Mouse (Mus musculus) liver, embryonic 16.5 days (tissue): ENCODE data around the gene Meox1. TPM values are rescaled to one million over a fixed set of nuclear protein-coding genes. Genes with fewer than 3 reads are reported as not detected.

Experiments
- ATAC-seq: fragments of 200-750 bp; cut with Nextera tagmentation; 2 replicates; pipeline ENCODE4 v1.8.0; 2017; ENCODE audit warnings: low read depth, mild to moderate bottlenecking, moderate number of reproducible peaks, moderate library complexity
- H3K27ac ChIP-seq: fragments of 300-500 bp; sonication (generic); 2 replicates; pipeline ENCODE4 v1.5.1; 2014; ENCODE audit warnings: mild to moderate bottlenecking, low read length
- H3K27me3 ChIP-seq: fragments of 300-500 bp; sonication (generic); 2 replicates; pipeline ENCODE4 v1.6.1; 2014; ENCODE audit warnings: low read depth, low read length, mixed read lengths; ENCODE audit not compliant: control insufficient read depth, insufficient read depth
- H3K36me3 ChIP-seq: fragments of 300-500 bp; sonication (generic); 2 replicates; pipeline ENCODE4 v1.6.1; 2014; ENCODE audit warnings: mild to moderate bottlenecking; ENCODE audit not compliant: control insufficient read depth, insufficient read depth
- H3K4me1 ChIP-seq: fragments of 300-500 bp; sonication (generic); 2 replicates; pipeline ENCODE4 v1.6.1; 2014; ENCODE audit warnings: low read depth, low read length, mixed read lengths; ENCODE audit not compliant: control insufficient read depth
- H3K4me2 ChIP-seq: fragments of 300-500 bp; sonication (generic); 2 replicates; pipeline ENCODE4 v1.6.1; 2014; ENCODE audit warnings: low read depth, low read length, mixed read lengths
- H3K4me3 ChIP-seq: fragments of 300-500 bp; sonication (generic); 2 replicates; pipeline ENCODE4 v1.5.1; 2014; ENCODE audit warnings: low read depth, mild to moderate bottlenecking, low read length
- H3K9ac ChIP-seq: fragments of 300-500 bp; sonication (generic); 2 replicates; pipeline ENCODE4 v1.6.1; 2014; ENCODE audit warnings: low read depth, low read length
- H3K9me3 ChIP-seq: fragments of 300-500 bp; sonication (generic); replicated peaks from 2 replicates; pipeline ENCODE4 v1.6.1; 2016; ENCODE audit warnings: low read length; ENCODE audit not compliant: control insufficient read depth
- WGBS: fragments of 180-500 bp; shearing (Covaris S2); extraction: QIAGEN DNeasy Blood & Tissue Kit; methylation state at CpG from one replicate; pipeline ENCODE4 v1.1.7; 2014; ENCODE audit not compliant: insufficient replicate concordance; 5-methylcytosine and 5-hydroxymethylcytosine counted together
- polyA plus RNA-seq: library from polyadenylated mRNA; unstranded; fragments of >200 nt; fragmentation: Nextera tagmentation; extraction: Ambion mirVana; gene quantifications from 2 replicates; pipeline ENCODE4 v1.2.1, GENCODE M21; 2015

Meox1 gene
- polyA plus RNA-seq, 1 experiment from 2014 or later: 0.47 TPM

- Histone ChIP-seq H3K4me1 (no peaks in the 10 kb centered on the region), H3K36me3 (no peaks in the 10 kb centered on the region), H3K9me3 (no peaks in the 10 kb centered on the region), H3K27ac (no peak overlapping the region), H3K4me2 (no peak overlapping the region), H3K27me3 (peaks cover 41% of the 10 kb centered on the region), H3K9ac (no peak overlapping the region), H3K4me3 (no peak overlapping the region)
- WGBS: 44% methylated on average over 6 of the region's 6 CpGs
- no peak for ATAC-seq
Observed at GRCm38 (mm10) chr11:101888820-101889219, 5.4 kb downstream of the Meox1 start.

DNA sequence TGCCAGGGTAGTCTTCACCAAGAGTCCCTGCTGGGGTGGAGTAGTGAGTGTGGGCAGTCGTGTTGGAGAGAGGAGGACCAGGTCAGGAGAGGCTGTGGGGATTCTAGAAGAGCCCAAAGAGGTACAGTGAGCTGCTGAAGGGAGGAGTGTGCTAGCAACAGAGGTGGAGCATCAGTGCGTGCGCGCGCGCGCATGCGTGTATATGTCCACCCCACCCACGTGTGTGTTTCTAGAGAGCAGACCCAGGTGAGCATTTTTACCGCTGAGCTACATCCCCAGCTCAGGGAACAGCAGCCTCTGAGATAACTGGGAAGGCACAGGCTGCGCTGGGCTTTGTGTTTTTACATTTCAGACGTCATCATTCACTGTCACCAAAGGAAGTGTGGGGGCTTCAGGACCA is 7.7 kb downstream of the Meox1 start:
- peaks cover 26% of the 10 kb centered on the region for H3K27me3 ChIP-seq
- H3K4me3 ChIP-seq: no peak overlapping the region
- 61% methylated on average over 12 of the region's 12 CpGs for WGBS
- H3K27ac ChIP-seq: no peak overlapping the region
- H3K4me1 ChIP-seq: peaks cover 3% of the 10 kb centered on the region; the same call in 1 of the 2 replicates
- no peak for ATAC-seq
- no peaks in the 10 kb centered on the region for H3K9me3 ChIP-seq
- no peaks in the 10 kb centered on the region for H3K36me3 ChIP-seq
- H3K4me2 ChIP-seq: no peak overlapping the region
- no peak overlapping the region for H3K9ac ChIP-seq

GRCm38 (mm10) chr11:101885881-101886319 is 8.3 kb downstream of the Meox1 start:
- Histone ChIP-seq H3K27me3 (peaks cover 21% of the 10 kb centered on the region), H3K9me3 (no peaks in the 10 kb centered on the region), H3K4me2 (no peak overlapping the region), H3K4me3 (no peak overlapping the region), H3K9ac (no peak overlapping the region), H3K4me1 (peaks cover 3% of the 10 kb centered on the region; the same call in 1 of the 2 replicates), H3K27ac (no peak overlapping the region), H3K36me3 (no peaks in the 10 kb centered on the region)
- WGBS: 19% methylated on average over 6 of the region's 6 CpGs
- ATAC-seq: no peak

- Histone ChIP-seq H3K9ac (no peak overlapping the region), H3K27ac (no peak overlapping the region), H3K27me3 (peaks cover 17% of the 10 kb centered on the region), H3K4me2 (no peak overlapping the region), H3K36me3 (no peaks in the 10 kb centered on the region), H3K4me1 (peaks cover 3% of the 10 kb centered on the region), H3K4me3 (no peak overlapping the region), H3K9me3 (no peaks in the 10 kb centered on the region)
- no peak for ATAC-seq
- WGBS: 7% methylated on average over 6 of the region's 6 CpGs
Observed at GRCm38 (mm10) chr11:101885232-101885631, 8.9 kb downstream of the Meox1 start.

- WGBS: 50% methylated on average over 2 of the region's 2 CpGs
- H3K4me1 ChIP-seq: peaks cover 3% of the 10 kb centered on the region
- H3K4me3 ChIP-seq: no peak overlapping the region
- no peaks in the 10 kb centered on the region for H3K36me3 ChIP-seq
- ATAC-seq: no peak
- no peak overlapping the region for H3K27ac ChIP-seq
- H3K27me3 ChIP-seq: peaks cover 17% of the 10 kb centered on the region
- no peaks in the 10 kb centered on the region for H3K9me3 ChIP-seq
- no peak overlapping the region for H3K4me2 ChIP-seq
- H3K9ac ChIP-seq: no peak overlapping the region
Observed at GRCm38 (mm10) chr11:101883911-101884310, 10.3 kb downstream of the Meox1 start.

- Histone ChIP-seq H3K9me3 (no peaks in the 10 kb centered on the region), H3K27ac (no peak overlapping the region), H3K4me1 (peaks cover 3% of the 10 kb centered on the region), H3K36me3 (no peaks in the 10 kb centered on the region), H3K4me3 (no peak overlapping the region), H3K9ac (no peak overlapping the region), H3K4me2 (no peak overlapping the region), H3K27me3 (peaks cover 17% of the 10 kb centered on the region)
- WGBS: 53% methylated on average over 11 of the region's 11 CpGs
- ATAC-seq: no peak
Observed at GRCm38 (mm10) chr11:101882500-101883290, 11.5 kb downstream of the Meox1 start.

DNA sequence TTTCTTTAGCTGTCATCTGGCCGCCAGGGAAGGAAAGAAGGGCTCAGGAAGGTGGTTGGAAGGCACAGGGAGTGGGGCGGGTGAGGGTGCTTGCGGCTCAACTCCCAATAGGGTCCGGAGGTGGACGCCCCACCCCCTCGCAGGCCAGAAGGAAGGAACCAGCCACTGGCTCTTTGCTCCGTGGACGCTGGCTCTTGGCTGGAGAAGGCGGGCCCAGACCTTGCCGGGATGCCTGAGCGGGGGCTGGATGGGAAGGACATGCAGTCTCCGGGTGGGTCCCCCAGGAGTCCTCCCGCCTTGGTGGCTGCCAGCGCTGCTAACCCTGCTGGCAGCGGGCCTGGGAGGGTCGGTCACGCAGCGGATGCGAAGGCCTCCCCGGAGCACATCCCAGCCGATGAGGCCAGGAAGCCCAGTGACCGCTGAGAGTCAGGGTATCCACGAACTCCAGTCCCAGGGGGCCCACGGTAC is 12.5 kb downstream of the Meox1 start:
- peak overlapping the region; percentile 25; the same call in 1 of the 2 replicates for H3K4me2 ChIP-seq
- ATAC-seq: no peak
- H3K27me3 ChIP-seq: peaks cover 17% of the 10 kb centered on the region
- H3K9ac ChIP-seq: no peak overlapping the region
- H3K27ac ChIP-seq: no peak overlapping the region
- 10% methylated on average over 23 of the region's 24 CpGs for WGBS
- no peaks in the 10 kb centered on the region for H3K36me3 ChIP-seq
- peaks cover 3% of the 10 kb centered on the region for H3K4me1 ChIP-seq
- no peak overlapping the region for H3K4me3 ChIP-seq
- no peaks in the 10 kb centered on the region for H3K9me3 ChIP-seq

- Histone ChIP-seq H3K27me3 (peaks cover 15% of the 10 kb centered on the region), H3K9me3 (no peaks in the 10 kb centered on the region), H3K4me1 (peaks cover 3% of the 10 kb centered on the region), H3K36me3 (no peaks in the 10 kb centered on the region), H3K4me3 (no peak overlapping the region), H3K9ac (no peak overlapping the region), H3K27ac (no peak overlapping the region), H3K4me2 (no peak overlapping the region)
- 48% methylated on average over 7 of the region's 7 CpGs for WGBS
- no peak for ATAC-seq
Observed at GRCm38 (mm10) chr11:101881185-101881584, 13.0 kb downstream of the Meox1 start.

- Histone ChIP-seq H3K4me2 (no peak overlapping the region), H3K4me1 (peaks cover 3% of the 10 kb centered on the region), H3K27ac (no peak overlapping the region), H3K9me3 (no peaks in the 10 kb centered on the region), H3K9ac (no peak overlapping the region), H3K36me3 (no peaks in the 10 kb centered on the region), H3K4me3 (no peak overlapping the region), H3K27me3 (peaks cover 6% of the 10 kb centered on the region)
- WGBS: 34% methylated on average over 4 of the region's 4 CpGs
- ATAC-seq: no peak
Observed at GRCm38 (mm10) chr11:101879672-101880071, 14.5 kb downstream of the Meox1 start.
